Mouse (Mus musculus): ENCODE results near the gene Slc35c2. TPM values are rescaled to one million over a fixed set of nuclear protein-coding genes. Genes with fewer than 3 reads are reported as not detected.

Slc35c2 gene
- polyA plus RNA-seq, 1 experiment = 92.8 TPM

- no peak for TF ChIP-seq GATA1 (IDR thresholded peaks at IDR 0.05; ENCODE audit: low read length)
Measured at GRCm38 (mm10) chr2:165318941-165319340, 31.3 kb upstream of the Slc35c2 start.

- no peak for TF ChIP-seq GATA1 (IDR thresholded peaks at IDR 0.05; ENCODE audit: low read length)
Measured at GRCm38 (mm10) chr2:165317621-165318263, 30.1 kb upstream of the Slc35c2 start.

DNA sequence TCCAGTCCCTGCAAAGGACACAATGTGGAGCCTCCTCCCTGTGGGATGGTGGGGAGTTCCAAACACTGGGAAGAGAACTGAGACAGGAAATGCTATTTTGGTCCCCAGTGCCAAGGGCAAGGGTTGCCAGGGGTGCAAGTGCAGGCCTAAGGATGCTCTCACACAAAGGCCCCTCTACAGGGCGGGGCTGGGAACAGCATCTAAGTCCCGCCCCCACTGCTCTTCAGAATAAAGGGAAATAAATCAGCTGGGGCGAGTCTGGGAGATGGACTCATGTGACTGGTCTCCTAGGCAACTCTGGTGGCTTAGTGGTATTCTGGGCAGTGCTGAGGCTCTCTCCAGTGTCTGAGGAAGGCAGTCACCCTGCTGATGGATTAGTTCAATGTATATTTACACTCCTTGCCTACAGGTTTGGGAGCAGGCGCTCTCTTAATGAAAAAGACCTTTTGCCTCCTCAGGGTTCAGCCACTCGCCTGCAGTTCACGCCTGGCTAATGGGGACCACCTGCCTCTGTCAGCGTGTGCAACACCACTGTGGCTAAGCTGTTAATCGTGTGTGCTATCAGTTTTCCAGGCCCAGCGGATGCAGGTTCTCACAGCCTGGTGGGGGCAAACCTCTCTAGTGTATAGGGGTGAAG is 29.3 kb upstream of the Slc35c2 start:
- TF ChIP-seq GATA1 (IDR thresholded peaks at IDR 0.05; ENCODE audit: low read length) = no peak

DNA sequence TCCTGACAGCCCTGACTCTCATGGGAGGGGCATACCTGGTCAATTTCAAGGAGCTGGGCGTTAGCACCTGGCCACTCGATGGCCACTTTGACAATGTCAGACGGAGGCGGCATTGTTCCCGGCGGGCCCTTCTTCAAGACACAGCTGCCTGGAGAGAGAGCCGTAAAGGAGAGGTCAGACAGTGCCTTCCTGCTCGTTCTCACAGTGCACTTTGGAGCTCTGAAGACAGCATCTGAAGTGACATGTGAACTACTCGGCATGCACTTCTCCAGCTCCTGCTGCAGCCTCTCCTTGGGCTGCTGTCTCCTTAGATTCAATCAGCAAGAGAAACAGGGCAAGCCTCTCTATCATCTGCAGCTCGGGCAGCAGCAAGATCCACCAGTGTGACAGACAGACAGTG is 28.5 kb upstream of the Slc35c2 start:
- no peak for TF ChIP-seq GATA1 (IDR thresholded peaks at IDR 0.05; ENCODE audit: low read length)

DNA sequence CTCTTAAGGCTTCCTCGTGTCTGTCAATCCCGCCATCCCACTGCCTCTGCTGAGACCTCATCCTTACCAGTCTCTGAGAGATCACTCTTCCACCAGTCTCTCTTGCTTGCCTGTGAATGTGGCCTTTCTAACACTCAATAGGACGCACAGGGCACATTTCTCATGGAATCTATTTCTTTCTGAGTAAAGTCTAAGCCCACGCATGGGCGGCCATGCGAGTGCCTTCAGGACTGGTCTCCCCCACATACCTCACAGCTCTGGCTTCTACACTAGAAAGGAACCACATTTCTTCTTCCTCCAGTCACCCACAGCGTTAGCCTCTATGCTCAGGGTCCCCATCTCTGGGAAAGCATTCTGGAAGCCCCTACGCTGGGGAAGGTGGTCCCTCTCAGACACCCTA is 26.5 kb upstream of the Slc35c2 start:
- no peak for TF ChIP-seq GATA1 (IDR thresholded peaks at IDR 0.05; ENCODE audit: low read length)

DNA sequence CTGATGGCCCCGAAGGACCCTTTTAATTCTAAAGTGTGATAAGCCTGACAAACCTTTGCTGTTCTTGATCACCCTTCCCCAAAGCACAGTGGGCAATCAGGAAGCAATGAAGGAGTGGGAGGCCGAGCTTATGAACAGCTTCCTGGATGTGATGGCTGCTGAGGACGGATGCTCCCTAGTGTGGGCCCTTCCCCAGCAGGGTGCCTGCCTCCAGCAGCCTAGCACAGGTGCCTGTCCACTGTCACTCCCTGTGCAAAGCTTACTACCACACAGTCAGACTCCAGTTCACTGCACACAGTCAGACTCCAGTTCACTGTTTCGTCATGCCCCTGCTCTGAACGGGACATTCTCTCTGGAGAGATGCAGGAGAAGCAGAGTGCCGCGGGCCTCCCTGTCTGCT is 24.7 kb upstream of the Slc35c2 start:
- TF ChIP-seq GATA1 (IDR thresholded peaks at IDR 0.05; ENCODE audit: low read length) = no peak

- TF ChIP-seq GATA1 (IDR thresholded peaks at IDR 0.05; ENCODE audit: low read length) = no peak
Measured at GRCm38 (mm10) chr2:165311577-165311976, 23.9 kb upstream of the Slc35c2 start.

- no peak for TF ChIP-seq GATA1 (IDR thresholded peaks at IDR 0.05; ENCODE audit: low read length)
Measured at GRCm38 (mm10) chr2:165310818-165311425, 23.3 kb upstream of the Slc35c2 start.

DNA sequence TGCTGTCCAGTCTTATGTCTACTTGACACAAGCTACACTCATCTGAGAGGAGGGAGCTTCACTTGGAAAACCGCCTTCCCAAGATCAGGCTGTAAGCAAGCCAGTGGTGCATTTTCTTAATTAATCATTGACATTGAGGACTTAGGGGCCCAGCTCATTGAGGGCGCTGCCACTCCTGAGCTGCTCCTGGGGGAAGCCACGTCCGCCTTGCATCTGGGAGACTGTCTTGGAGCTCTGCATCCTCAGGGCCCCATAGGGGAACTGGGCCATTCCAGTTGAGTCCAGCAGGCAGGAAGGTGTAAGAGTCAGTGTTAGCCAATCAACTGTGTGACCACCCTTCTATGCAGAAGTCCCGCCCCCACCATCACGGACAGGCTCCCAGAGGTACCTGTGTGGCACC is 20.1 kb upstream of the Slc35c2 start:
- TF ChIP-seq GATA1 (IDR thresholded peaks at IDR 0.05; ENCODE audit: low read length) = no peak

DNA sequence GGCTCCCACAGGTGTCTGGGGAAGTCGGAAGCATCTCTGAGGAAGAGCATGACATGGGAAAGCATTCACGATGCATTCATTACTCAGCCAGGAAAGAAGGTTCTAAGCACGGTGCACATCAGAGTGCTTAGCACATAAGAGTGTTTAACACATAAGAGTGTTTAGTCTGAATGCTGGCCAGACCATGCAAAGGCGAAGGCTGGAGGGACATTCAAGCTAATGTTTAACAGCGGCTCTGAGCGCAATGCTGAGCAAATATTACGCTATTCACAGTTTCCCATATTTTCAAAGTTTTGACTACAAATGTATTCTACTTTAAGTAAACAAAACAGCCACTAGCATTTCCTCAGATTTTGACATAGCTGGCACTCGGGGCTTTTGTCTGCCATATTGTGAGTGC is 17.8 kb upstream of the Slc35c2 start:
- TF ChIP-seq GATA1 (IDR thresholded peaks at IDR 0.05; ENCODE audit: low read length) = no peak

DNA sequence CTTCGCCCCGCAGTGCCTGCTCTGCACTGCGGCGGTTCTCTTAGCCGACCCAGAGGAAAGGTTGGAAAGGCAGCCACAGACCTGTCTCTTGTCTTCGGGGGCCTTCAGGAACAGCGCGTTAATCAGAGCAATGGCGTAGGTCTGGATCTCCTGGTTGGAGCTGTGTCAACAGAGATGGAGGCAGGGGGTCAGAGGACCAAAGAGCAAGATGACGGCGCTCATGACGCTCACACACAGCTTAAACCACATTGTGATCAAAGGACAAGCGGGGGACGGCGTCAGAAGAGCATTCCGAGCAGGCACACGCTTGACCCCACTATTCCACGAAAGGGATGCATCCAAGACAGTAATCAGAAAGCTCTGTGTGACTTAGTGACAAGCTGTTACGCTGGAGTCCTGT is 17.1 kb upstream of the Slc35c2 start:
- no peak for TF ChIP-seq GATA1 (IDR thresholded peaks at IDR 0.05; ENCODE audit: low read length)

DNA sequence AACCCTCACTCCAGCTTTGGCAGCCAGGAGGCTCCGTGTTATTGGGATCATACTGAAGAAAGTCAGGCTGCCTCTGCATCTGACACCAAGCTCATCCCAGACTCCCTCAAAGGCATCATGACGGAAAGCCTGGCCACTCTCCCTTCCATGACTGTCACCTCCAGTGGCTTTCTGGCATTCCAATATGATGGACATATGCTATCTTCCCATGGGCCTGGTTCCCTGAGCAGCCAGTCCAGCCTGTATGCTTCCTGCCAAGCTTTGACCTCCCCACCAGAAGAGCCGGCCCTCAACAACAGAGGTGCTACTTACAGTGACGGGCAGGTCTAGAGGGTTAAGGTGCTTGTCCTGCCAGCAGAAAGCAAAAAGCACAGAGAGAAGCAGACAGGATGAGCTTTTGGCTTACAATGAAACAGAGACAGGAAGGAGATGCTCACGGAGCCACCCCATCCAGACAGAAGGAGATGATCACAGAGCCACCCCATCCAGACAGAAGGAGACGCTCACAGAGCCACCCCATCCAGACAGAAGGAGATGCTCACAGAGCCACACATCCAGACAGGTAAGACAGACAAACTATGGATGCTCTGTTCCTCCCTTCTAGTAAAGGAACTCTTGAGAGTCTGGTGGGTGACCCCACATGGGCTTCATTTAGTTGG is 15.8 kb upstream of the Slc35c2 start:
- TF ChIP-seq GATA1 (IDR thresholded peaks at IDR 0.05; ENCODE audit: low read length) = no peak

DNA sequence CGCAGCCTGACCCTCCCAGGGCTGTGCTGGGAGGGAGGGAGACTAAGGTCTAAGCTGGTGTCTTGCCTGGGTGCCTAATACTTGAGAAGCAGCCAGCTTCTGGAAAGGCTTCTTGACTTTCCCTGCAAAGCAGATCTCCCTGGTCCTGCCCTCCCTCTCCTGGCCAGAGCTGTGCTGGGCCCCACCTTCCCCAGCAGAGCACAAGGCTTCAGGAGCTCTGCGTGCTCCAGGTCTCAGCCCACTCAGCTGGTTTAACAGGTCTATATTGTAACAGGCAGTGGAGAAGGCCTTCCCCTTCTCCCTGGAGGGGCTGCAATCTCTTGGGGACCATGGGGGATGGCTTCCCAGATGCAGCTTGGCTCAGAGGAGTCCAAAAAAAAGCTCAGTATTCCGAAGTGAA is 13.7 kb upstream of the Slc35c2 start:
- TF ChIP-seq GATA1 (IDR thresholded peaks at IDR 0.05; ENCODE audit: low read length) = no peak

DNA sequence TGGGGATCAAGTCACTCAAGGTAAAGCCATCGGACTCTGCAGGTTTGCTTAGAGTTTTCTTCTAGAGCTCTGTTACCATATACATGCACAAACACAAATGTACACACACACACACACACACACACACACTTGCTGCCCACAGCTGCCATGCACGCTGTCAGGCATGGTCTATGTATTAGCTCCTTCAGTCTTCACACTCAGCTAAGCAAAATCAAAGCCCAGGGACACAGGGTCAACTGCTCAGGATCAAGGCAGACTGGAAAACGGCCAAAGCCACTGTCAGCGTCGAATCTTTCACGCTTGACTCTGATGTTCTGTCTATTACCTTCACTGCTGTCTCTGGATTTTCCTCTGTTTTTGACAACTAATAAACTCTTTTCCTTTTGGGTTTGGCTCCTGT is 13.2 kb upstream of the Slc35c2 start:
- no peak for TF ChIP-seq GATA1 (IDR thresholded peaks at IDR 0.05; ENCODE audit: low read length)

DNA sequence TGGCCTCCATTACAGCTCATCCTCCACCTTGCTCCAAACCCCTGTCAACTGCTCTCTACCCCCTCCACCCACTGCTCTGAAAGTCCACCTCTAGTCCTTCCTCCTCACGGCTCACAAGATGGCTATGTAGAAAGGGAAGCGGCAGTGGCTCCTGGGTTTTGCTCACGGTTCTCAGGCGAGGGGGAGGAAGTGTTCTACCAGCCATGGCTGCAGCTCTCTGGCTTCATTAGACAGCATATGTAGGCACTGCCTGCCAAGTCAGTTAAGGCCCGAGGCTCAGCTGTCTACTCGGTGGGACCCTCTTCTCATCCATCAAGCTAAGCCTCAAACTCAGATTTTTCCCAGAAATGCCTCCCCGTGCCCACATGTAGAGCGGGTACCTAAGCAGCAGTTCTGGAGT is 12.8 kb upstream of the Slc35c2 start:
- no peak for TF ChIP-seq GATA1 (IDR thresholded peaks at IDR 0.05; ENCODE audit: low read length)

DNA sequence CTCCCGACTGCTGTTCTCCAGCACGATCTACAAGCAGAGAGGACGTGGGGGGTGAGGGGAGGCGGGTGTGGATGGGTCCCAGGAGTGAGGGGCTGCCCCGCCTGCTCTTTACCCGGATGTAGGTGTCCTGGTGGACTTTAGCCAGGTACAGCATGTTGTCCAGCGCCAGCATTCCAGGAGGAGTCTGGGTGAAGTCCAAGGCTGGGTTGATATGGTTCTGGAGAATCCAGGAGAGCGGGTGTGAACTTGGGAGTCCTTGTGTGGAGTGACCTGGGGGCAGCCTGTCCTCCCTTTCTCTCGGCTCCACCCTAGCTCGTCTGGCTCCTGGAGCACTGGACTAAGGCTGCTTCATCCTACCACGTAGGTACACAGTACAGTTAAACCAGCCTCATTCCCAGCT is 9.8 kb upstream of the Slc35c2 start:
- no peak for TF ChIP-seq GATA1 (IDR thresholded peaks at IDR 0.05; ENCODE audit: low read length)

DNA sequence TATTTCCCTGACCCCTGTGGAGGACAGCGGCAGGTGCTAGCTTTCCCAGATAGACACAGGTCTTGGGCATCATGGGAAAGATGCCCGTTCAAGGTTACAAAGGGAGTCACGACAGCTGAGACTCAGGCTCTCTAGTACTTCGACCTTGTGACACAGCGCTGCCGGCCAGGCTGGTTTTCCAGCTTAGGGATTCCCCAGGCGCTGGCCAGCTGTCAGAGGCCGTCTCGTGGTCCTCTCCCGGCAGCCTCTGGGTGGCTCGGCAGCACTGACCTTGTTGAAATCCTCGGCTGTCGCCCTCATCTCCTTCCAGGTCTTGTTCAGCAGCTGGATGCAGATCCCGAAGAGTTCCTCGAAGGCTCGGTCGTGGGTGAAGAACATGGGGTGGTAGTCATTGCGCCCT is 8.9 kb upstream of the Slc35c2 start:
- no peak for TF ChIP-seq GATA1 (IDR thresholded peaks at IDR 0.05; ENCODE audit: low read length)
